Mouse (Mus musculus) urinary bladder, postnatal 25 days (tissue): ENCODE measurements around the gene Bicra.

Experiments
- DNase-seq: peaks from one replicate; pipeline ENCODE4 v3.0.0; 2022; ENCODE audit warnings: low spot score

Bicra gene

DNA sequence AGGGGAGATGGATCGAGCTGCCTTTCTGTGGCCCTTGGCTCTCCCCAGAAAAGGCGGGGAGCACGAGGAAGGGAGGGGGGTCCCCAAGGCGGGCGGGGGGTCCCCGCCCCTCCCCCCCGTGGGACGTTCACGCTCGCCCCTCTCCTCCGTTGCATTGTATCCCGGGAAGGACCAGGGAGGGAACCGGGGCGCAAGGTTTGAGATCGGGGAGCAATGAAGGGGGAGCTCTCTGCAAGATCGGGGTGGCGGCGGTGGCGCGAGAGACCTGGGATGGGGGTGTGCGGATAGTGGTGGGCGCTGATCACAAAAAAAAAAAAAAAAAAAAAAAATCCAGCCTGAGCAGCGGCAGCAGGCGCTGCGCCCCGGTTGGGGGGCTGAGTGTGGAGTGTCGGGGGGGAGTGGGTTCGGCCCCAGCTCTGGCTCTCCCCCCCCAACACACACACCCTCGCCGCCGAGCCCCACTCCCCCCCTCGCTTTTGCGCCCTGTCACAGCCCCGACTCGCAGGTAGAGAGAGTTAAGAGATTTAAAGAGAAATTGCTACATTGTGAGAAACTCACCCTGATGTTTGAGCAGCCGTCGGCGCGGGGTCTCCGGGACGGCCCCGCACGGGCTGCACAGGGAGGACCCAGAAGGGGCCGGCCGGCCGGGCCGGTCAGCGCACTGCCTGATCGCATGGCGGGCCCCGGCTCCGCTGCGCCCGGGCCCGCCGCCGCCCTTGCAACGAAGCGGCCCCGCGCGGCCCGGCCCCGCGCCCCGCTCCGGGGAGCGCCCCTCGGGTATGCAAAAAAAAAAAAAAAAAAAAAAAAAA lies at the start of gene Bicra:
Gene Bicra (minus strand): TSS at position 584 of the 809 bp plus-strand sequence.
- DNase-seq: peak; percentile 87

DNA sequence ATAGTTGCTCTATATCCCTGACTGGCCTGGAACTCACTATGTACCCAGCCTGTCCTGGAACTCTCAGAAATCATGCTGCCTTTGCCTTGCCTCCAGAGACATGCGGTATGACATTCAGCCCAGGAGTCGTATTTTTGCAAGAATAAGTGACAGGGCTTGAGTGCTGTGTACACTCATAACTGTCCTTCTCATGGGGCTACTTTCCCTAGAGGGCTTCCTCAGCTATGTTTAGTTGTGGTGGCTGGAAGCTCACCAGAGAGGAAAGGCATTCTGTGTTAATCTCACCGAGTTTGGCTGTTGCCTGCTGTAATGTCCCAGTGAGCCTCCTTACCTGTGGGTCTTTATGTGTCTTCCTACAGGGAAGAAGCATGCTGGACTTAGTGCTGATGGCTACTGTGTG lies 46.9 kb upstream of the Bicra start:
- no peak for DNase-seq

DNA sequence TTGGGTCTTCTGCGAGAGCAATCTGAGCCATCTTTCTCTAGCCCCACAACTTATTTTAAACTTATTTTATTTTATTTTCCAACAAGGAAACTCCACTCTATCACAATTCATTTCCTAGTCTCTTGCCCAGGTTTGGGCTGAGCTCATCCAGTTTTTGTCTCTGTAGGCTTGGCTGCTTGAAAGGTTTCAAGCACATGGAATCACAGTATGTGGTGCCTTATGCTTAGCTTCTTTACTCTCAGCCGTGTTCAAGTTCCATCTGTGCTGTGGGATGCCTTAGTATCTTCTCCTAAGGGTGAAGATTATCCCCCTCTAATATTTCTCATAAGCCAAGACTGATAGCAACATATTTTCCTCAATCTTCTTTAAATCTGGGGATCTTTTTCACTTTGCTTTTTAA lies 39.9 kb upstream of the Bicra start:
- no peak for DNase-seq

DNA sequence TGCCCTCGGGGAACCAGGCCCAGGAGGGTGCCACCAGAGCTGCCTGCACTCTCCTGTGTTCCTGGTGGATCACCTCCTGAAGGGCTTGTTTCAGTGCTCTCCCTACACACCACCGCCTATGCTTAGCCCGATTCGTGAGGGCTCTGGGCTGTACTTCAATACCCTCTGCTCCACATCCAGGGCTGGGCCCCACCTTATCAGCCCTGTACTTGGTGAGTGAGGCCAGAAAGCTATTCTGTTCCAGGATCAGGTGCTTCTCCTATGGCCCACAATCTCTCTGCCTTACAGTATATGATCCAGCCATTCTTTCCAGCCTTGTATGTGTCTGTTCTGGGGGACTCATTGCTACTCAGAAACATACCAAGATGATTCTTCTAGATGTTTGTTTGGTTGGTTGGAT lies 35.6 kb upstream of the Bicra start:
- no peak for DNase-seq

DNA sequence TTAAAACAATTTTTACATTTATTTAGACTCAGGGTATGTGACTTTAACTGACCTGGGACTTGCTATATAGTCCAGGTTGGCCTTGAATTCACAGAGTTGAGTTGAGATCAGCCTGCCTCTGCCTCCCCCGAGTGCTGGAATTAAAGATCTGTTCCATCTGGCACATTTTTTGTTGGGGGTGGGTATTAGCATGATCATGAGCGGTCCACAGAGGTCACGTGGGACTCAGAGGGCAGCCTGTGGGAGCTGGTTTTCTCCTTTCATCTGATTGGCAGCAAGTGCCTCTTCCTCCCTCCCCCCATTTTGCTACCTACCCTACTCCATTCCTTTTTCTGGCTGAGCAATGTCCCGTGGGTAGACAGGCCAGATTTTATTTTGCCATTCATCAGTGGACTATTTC lies 32.9 kb upstream of the Bicra start:
- no peak for DNase-seq

DNA sequence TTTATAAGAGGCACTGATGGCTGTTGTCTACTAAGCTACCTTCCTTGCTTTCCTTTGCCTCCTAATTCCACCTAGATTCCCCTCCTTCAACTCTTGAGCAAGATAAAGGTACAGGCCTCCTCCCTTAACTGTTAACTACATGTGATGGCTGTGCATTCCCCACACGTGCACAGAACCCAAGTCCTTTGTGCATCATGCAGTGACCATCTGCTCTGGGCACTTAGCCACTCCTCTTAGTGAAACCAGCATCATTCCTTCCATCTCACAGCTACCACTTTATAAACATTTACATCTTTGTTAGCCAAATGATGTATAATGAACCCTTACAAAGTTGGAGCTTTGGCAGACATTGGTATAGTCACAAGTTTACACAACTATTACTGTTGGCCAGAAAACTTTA lies 32.2 kb upstream of the Bicra start:
- no peak for DNase-seq

DNA sequence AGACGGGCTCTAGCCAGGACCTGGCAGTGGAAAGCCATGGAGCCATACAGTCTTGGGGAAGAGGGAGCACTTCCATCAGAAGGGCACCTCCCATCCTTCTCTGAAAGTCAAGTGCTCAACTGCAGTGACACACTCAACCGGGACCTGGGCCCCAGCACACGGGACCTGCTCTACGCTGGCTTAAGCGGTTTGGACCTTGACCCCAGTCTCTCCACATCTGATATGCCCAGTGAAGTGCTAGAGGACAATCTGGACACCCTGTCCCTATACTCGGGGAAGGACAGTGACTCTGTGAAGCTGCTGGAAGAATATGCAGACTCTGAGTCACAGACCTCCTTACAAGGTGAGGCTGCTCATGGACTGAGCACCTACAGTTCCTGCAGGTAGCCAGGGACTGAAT lies 24.2 kb upstream of the Bicra start:
- DNase-seq: no peak

DNA sequence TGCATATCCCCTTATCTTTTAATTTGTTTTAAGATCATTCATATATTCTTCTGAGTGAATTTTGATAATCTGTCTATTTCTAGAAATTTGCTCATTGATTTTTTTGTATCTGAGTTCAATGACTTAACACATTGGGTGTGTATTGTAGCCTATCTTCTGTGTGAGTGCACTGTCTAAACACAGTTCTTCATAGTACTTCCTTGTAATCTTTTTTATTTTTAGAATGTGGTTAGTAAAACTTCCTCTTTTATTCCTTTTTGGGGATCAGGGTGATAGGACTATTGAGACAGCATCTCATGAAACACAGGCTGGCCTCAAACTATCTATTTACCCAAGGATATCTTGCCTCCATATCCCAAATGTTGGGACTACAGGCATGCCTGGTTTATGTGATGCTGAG lies 23.1 kb upstream of the Bicra start:
- DNase-seq: no peak

DNA sequence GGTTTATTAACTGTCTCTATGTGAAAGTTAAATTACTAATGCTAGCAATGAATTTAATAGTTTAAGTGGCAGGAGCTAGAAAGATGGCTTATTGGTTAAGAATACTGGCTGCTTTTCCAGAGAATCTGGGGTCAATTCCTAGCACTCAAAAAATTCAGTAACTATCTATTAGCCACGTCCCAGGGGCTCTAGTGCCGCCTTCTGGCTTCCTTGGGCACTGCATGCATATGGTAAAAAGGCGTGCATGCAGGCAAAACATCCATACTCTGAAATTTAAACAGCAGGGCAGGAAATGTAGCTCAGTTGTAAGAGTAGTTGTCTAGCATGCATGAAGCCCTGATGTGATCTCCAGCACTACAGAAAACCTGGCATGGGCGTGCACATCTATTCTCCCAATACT lies 15.8 kb upstream of the Bicra start:
- DNase-seq: no peak

DNA sequence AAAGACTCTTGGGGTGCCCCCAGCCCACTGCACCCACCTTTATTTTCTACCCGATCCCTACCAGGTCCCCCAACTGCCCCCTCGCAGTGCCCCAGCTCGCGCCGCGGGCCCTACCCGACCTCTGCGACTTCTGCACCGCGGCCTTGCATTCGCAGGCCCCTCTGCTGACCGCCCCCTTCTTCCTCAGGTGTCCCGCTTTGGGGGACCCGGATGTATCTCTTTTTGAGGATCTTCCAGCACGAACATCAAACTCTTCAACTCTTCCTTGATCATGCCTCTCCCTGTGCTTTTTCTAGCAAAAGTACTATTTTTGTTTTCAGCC lies 14.3 kb upstream of the Bicra start:
- no peak for DNase-seq

DNA sequence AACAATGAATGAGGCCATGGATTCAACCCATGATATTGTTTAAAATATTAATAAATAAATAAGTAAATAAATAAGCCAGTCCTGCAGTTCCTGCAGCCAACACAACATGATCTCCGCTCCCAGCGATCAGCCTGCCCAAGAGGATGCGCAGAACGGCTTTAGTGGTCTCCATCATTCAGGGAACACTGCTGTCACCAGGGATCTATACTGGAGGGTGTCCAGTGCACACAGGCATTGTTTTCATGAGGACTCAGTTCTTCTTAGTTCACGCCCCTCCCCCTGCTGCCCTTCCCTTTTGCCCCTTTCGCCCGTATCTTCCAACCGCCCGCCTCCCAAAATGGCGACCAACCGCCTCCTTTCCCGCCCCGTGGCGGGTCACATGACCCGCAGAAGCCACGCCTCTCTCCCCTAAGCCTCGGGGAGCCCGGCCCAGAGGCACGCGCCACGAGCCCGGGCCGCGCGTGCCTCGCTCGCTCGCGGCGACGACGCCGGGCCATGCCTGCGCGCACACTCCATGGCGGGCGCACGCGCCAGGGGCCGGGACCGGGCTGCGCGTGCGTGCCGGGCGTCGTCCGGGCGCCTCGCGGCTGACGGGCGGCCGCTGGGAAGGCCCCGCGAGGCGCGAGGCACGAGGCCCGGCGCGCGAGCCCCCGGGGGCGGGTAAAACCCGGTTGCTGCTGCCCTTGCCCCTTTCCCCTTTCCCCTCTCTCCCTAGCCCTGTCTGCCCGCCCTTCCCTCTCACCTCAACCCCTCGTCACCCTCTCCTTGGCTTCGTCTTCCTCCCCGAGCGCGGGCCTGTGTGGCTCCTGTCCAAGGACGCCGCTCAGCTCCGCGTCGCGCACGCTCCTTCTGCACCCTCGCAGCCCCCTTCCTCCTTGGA lies 13.7 kb upstream of the Bicra start, which contains the start of gene Zfp541:
Gene Zfp541 (plus strand): TSS at position 596 of the 880 bp plus-strand sequence.
- no peak for DNase-seq

DNA sequence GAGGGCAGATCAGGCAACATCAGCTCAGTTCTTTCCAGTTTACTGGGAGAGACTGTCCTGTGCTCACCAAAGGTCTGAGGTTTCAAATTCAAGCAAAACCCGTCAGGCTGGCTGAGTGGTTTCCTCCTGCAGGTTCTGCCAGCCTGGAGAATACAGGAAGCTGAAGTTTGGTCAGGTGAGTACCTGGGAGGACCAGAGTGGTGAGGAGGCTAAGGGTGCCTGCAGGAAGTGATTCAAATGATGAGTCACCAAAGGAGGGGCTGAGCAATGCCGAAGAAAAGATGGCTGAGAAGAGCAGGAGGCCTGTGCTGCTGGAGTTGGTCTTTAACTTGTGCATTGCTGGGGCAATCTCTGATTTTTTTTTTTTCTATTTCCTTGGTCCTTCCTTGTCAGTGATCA lies 9.4 kb upstream of the Bicra start:
- DNase-seq: peak; percentile 68

DNA sequence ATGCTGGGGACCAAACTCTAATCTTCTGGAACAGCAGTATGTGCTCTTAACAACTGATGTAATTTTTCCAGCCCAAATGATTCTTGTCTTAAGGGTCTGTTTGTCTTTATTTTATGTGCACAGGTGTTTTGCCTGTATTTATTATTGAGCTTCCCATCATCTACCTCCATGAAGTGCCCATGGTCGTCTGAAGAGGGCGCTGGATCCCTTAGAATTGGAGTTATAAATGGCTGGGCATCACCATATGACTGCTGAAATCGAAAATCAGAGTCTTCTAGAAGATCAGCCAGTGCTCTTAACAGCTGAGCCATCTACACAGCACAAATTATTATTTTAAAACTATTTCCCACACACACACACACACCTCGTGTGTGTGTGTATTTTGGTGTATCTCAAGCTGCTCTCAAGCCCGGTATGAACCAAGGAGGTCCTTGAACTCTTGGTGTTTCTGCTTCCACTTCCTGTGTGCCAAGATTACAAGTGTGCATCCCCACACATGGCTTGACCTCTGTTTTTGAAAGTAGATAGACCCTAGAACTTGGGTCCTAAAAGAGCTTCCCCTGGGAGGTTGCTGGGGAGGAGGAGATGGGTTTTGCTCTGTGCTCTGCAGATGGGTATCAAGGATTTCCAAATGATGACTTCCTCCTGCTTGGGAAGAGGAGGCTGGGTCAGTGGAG lies 8.9 kb upstream of the Bicra start:
- DNase-seq: no peak

DNA sequence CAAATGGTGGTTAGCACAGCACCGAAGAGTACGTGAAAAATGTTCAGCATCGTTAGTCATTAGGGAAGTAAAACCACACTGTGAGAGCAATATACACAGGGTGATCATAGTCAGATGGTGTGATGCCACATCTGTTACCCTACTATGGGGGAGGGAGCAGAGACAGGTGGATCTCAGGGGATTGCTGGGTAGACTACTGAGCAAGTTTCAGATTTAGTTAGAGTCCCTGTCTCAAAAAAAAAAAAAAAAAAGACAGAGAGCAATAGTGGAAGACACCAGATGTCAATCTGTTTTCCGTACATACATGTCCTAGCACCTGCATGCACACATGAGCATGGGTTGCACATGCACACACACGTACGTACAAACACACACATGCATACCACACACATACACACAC lies 7.9 kb upstream of the Bicra start:
- DNase-seq: no peak

DNA sequence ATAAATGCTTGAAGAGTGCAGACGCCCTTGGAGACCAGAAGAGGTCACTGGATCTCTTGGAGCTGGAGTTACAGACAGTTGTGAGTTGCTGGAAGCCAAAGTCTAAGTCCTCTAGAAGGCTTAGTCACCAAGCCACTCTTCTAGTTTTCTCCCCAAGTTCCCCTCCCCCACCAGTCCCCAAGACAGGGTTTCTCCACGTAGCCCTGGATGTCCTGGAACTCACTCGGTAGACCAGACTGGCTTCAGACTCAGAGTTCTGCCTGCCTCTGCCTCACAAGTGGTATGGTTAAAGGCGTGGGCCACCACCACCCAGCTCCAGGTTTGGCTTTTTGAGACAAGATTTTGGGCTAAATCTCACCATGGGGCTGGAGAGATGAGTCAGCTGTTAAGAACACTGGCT lies 7.2 kb upstream of the Bicra start:
- DNase-seq: no peak

DNA sequence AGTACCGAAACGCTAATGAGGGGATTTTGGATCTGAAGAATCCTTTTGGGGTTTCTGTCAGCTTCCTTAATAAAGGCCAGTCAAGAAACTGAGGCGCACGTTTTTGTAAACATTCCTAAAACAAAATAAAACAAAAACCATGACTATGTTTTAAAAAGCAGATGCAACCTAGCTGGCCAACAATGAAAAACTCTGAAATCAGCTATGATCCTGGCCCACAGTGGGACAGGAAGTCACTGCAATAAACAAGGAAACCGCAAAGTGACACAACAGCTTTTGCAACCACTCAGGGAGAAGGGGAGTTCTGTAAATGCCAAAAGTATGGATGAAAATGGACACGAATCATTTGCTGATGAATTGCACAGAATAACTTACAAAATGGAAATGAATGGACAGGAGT lies 5.4 kb upstream of the Bicra start:
- DNase-seq: no peak

DNA sequence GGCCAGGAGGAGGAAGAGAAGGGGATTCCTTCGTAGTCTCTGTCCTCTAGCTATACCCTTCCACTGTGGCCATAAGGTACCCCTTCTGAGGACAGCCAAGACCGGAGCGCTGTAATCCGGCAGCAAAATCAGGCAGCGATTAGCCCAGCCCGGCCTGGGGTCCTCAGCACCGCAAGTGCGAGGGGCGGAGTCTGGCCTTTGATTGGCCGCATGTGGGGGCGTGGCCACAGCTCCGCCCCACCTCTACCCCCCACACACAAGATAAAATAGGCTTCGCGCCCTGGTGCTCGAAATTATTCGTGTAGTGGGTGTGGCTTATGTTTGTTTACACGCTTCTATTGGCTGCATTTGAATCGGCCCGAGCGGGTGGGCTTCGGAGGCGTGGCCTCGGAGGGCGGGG lies 5.0 kb upstream of the Bicra start:
- DNase-seq: peak; percentile 89

DNA sequence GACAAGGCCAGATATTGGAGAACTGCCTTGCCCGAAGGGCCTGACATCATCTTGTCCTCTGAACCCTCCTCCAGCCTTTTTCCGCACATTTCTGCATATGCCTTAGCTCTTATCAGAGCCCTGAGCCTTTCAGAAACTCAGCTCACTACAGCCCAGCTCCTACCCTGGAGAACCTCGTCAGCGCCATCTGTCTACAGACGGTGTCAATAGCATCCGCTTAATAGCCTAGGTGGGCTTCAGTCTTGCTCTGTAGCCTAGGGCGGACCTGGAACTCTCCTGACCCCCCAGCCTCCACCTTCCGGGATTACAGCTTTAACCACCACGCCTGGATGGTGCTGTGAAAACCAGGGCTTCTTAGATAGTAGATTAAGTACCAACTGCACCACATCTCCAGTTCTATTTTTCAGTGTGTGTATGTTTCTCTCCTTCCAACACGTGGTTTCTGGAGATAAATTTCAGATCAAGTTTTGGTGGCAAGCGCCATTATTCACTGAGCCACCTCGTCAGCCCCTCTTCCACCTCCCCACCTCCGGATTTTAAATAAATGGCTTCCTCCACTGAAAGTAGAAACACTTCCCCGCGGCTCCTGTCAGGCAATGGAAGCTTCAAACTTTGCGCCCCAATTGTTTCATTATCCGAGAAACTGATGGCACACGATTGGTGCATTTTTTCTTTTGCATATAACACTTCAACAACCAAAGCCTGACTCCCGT lies 4.3 kb upstream of the Bicra start:
- DNase-seq: peak; percentile 73

DNA sequence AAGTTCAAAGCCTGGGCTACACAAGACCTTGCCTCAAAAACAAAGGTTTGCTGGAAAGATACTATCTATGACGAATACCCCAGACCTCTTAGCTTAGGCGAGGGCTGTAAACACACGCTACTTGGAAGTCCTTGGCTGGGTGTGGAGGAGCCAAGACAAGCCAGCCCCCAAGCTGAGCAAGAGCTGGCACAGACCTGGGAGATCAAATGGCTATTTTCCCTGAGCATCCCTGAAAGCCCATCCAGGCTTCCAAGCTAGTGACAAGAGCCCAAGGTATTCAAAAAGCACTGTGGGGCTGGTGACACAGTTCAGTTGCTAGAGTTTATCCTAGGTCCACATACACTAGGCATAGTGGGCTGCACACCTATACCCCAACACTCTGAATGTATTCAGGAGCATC lies 2.9 kb upstream of the Bicra start:
- DNase-seq: no peak

DNA sequence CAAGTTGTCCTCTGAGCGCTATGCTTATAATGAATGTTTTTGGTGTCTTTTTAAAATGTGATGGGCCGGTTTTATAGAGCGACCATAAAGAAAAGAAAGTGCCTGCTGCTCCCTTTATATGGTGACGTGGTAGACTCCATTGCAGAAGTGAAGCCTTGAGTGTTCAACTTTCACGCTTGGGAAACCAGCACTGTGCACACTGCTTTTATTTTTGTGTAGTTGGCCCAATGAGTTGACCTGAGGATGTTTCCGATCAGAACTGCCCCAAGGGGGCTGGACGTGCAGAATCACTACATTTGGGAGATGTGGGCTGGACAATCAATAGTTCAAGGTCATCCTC lies 1.8 kb upstream of the Bicra start:
- DNase-seq: no peak

DNA sequence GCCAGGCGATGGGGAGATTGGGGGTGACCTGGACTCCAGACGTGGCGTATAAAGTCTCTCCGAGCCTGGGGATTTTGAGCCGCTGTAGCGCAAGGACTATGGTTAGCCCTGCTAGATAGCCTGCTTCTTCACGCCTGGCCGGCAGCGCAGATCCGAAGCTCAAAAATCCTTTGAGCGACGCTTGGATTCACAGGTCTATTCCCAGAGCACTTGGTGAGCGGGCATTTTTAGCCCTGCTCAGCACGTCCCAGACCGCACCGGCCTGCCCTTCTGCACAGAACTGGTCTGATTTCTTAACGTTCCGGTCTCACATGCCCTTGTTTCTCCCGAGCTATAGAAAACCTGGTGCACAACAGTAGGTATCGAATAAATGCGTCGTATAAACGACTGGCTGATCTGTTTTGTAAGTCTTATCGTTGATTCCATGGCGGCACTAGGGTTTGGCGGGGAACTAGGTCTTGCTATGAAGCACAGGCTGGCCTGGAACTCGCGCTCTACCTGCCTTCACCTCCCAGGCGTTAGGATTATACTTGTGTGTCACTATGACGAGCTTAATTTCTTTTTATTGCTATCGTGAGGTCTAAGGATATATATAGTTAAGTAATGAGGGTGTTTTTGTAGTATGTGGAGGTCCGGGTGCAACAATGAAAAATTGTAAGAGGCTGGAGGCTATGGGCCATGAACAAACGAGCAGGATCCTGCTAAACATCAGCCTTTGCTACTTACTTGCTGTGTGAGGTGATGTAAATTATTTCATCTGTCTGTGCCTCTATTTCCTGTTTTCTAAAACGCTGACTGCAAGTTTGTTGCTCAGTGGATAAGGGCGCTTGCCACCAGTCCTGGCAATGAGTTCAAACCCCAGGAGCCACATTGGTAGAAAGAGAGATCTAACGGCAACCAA lies 1.2 kb upstream of the Bicra start:
- DNase-seq: no peak
